In genomic region chr8:91380796-91381542, GRCm38 (mm10) we compare ENCODE assay signal across 9 mouse cellular contexts.
A peak's percentile ranks its signal among the peaks of the same experiment; 100 is the strongest.
DNase-seq lines count a peak whose midpoint lies in the region; ATAC-seq lines count a peak whose summit lies in the region.
"Had no signal": no experiment of that assay in that cellular context is flagged by ENCODE, and none has a peak within 500 bp of the region (broad histone marks: within the 10 kb centered on the region; RNA-seq: fewer than 3 reads in every experiment).

No protein-coding gene starts in this region.

- no peaks in the 10 kb centered on the region for H3K36me3 ChIP-seq in forebrain, embryonic 14.5 days (ENCODE audit: control insufficient read depth, insufficient read depth, low read length)
- H3K36me3 ChIP-seq in forebrain, embryonic 15.5 days: no peaks in the 10 kb centered on the region
- no peaks in the 10 kb centered on the region for H3K36me3 ChIP-seq in lung, embryonic 15.5 days
- H3K36me3 ChIP-seq in embryonic facial prominence, embryonic 13.5 days: no peaks in the 10 kb centered on the region
- no peaks in the 10 kb centered on the region for H3K36me3 ChIP-seq in liver, embryonic 15.5 days (replicated peaks)

- 0 out of 2 replicates have a peak overlapping the region, but pooled peaks have one; percentile 9 for H3K4me2 ChIP-seq in forebrain, embryonic 14.5 days (ENCODE audit: low read length)
- no peak overlapping the region for H3K4me2 ChIP-seq in forebrain, embryonic 15.5 days (replicated peaks)
- H3K4me2 ChIP-seq in lung, embryonic 15.5 days: peak overlapping the region; percentile 34
- H3K4me2 ChIP-seq in embryonic facial prominence, embryonic 13.5 days: peak overlapping the region; percentile 16; the same call in 1 of the 2 replicates
- peak overlapping the region; percentile 25; the same call in 1 of the 2 replicates for H3K4me2 ChIP-seq in liver, embryonic 15.5 days

- DNase-seq in forebrain, embryonic 14.5 days (ENCODE audit: low spot score): peak; percentile 29
- no peak for DNase-seq in lung, adult 18-20 months
- DNase-seq in layer of hippocampus, adult 8-10 months (ENCODE audit: low spot score in 2 of 2): no peak
- no peak for DNase-seq in layer of hippocampus, postnatal 36 days
- DNase-seq: cerebellum, postnatal 36 days had no signal

- WGBS in forebrain, embryonic 14.5 days: 21% methylated on average over 10 of the region's 10 CpGs
- 18% methylated on average over 10 of the region's 10 CpGs for WGBS in forebrain, embryonic 15.5 days
- WGBS in lung, embryonic 15.5 days: 18% methylated on average over 10 of the region's 10 CpGs
- 33% methylated on average over 10 of the region's 10 CpGs for WGBS in embryonic facial prominence, embryonic 13.5 days
- WGBS in liver, embryonic 15.5 days (ENCODE audit: insufficient replicate concordance): 23% methylated on average over 10 of the region's 10 CpGs

- H3K4me1 ChIP-seq in forebrain, embryonic 14.5 days (ENCODE audit: control insufficient read depth, insufficient read depth, low read length): peaks cover 25% of the 10 kb centered on the region
- peaks cover 29% of the 10 kb centered on the region for H3K4me1 ChIP-seq in forebrain, embryonic 15.5 days
- H3K4me1 ChIP-seq in lung, embryonic 15.5 days: peaks cover 72% of the 10 kb centered on the region
- peaks cover 69% of the 10 kb centered on the region for H3K4me1 ChIP-seq in embryonic facial prominence, embryonic 13.5 days
- peaks cover 58% of the 10 kb centered on the region for H3K4me1 ChIP-seq in liver, embryonic 15.5 days (replicated peaks)

- peak overlapping the region; percentile 21; the same call in 1 of the 2 replicates for H3K9ac ChIP-seq in forebrain, embryonic 14.5 days (ENCODE audit: low read length)
- no peak overlapping the region for H3K9ac ChIP-seq in forebrain, embryonic 15.5 days (replicated peaks)
- H3K9ac ChIP-seq in lung, embryonic 15.5 days: no peak overlapping the region
- H3K9ac ChIP-seq in embryonic facial prominence, embryonic 13.5 days: 0 out of 2 replicates have a peak overlapping the region, but pooled peaks have one; percentile 27
- H3K9ac ChIP-seq in liver, embryonic 15.5 days: no peak overlapping the region

- no peak overlapping the region for H3K4me3 ChIP-seq in forebrain, embryonic 14.5 days (ENCODE audit: low read depth, low read length)
- no peak overlapping the region for H3K4me3 ChIP-seq in forebrain, embryonic 15.5 days
- no peak overlapping the region for H3K4me3 ChIP-seq in lung, embryonic 15.5 days
- no peak overlapping the region for H3K4me3 ChIP-seq in embryonic facial prominence, embryonic 13.5 days
- no peak overlapping the region for H3K4me3 ChIP-seq in liver, embryonic 15.5 days (replicated peaks)

- no peaks in the 10 kb centered on the region; the same call in 1 of the 2 replicates for H3K27me3 ChIP-seq in forebrain, embryonic 14.5 days (replicated peaks; ENCODE audit: control insufficient read depth, insufficient read depth, low read length)
- H3K27me3 ChIP-seq in forebrain, embryonic 15.5 days: no peaks in the 10 kb centered on the region
- no peaks in the 10 kb centered on the region for H3K27me3 ChIP-seq in lung, embryonic 15.5 days
- H3K27me3 ChIP-seq in embryonic facial prominence, embryonic 13.5 days: no peaks in the 10 kb centered on the region
- no peaks in the 10 kb centered on the region for H3K27me3 ChIP-seq in liver, embryonic 15.5 days

- no peak overlapping the region for H3K27ac ChIP-seq in forebrain, embryonic 14.5 days (ENCODE audit: low read depth, low read length)
- no peak overlapping the region for H3K27ac ChIP-seq in forebrain, embryonic 15.5 days (replicated peaks)
- peak overlapping the region; percentile 80 for H3K27ac ChIP-seq in lung, embryonic 15.5 days
- 0 out of 2 replicates have a peak overlapping the region, but pooled peaks have one; percentile 28 for H3K27ac ChIP-seq in embryonic facial prominence, embryonic 13.5 days
- peak overlapping the region; percentile 20 for H3K27ac ChIP-seq in liver, embryonic 15.5 days (replicated peaks)

- ATAC-seq in forebrain, embryonic 14.5 days: no peak
- no peak for ATAC-seq in forebrain, embryonic 15.5 days (replicated peaks)
- peak; percentile 15; the same call in 1 of the 2 replicates for ATAC-seq in lung, embryonic 15.5 days (ENCODE audit: borderline replicate concordance, extremely low read depth, low FRiP score, low TSS enrichment)
- ATAC-seq in embryonic facial prominence, embryonic 13.5 days (ENCODE audit: insufficient number of reproducible peaks, insufficient read depth, low FRiP score, low TSS enrichment, low read depth): no peak
- no peak for ATAC-seq in liver, embryonic 15.5 days (ENCODE audit: insufficient read depth)

- no peaks in the 10 kb centered on the region for H3K9me3 ChIP-seq in forebrain, embryonic 14.5 days (replicated peaks; ENCODE audit: control insufficient read depth, low read length)
- H3K9me3 ChIP-seq in forebrain, embryonic 15.5 days: no peaks in the 10 kb centered on the region
- H3K9me3 ChIP-seq in lung, embryonic 15.5 days: no peaks in the 10 kb centered on the region
- H3K9me3 ChIP-seq in embryonic facial prominence, embryonic 13.5 days: no peaks in the 10 kb centered on the region
- no peaks in the 10 kb centered on the region for H3K9me3 ChIP-seq in liver, embryonic 15.5 days (replicated peaks)

Comparison
In these comparisons a context has a peak if more than half of its experiments do, and no peak if none do; other contexts are left out.
1. H3K9ac ChIP-seq: peak in forebrain, embryonic 14.5 days (single experiment) and embryonic facial prominence, embryonic 13.5 days (single experiment); none in forebrain, embryonic 15.5 days (single experiment), lung, embryonic 15.5 days (single experiment) and liver, embryonic 15.5 days (single experiment).
2. H3K27ac ChIP-seq: peak in lung, embryonic 15.5 days (single experiment), embryonic facial prominence, embryonic 13.5 days (single experiment) and liver, embryonic 15.5 days (single experiment); none in forebrain, embryonic 14.5 days (single experiment) and forebrain, embryonic 15.5 days (single experiment).